Mouse (Mus musculus): Measurements from ENCODE around the gene BC030867. TPM values are rescaled to one million over a fixed set of nuclear protein-coding genes. Genes with fewer than 3 reads are reported as not detected.

The BC030867 gene
- total RNA-seq, 2 experiments from 2014 or later: 0.76 to 0.79 TPM

DNA sequence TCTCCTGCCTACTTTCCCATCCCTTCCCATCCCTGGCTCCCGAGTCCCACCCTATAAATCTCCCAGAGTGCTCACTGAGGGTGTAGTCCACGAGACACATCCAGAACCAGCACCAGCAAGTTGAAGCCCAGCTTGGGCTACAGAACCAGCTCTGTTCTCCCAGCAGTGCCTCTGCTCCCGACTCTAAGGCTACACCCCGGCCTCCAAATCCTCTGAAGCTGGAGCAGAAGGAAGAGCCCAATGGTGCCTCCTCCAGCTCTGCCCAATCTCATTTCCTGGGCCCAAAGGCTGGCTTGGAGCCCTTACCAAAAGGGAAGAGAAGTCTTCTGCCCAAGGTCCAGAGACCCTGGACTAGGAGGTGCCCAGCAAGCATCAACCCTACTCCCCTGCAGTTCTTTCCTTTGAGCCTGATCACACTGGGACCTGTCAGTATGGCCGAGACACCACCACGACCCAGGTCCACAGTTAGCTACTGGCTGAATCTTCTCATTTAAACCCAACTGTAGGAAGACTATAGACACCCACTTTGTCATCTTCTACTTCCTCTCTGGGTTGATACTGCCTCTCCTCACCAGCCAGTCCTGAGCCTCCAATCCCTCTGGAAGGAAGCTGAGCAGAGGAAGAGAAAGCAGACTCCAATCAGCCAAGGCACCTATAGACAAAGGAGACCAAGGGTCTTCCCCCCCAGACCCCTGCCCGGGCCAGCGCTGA lies 27.3 kb upstream of the BC030867 start:
- no peak for DNase-seq (ENCODE audit: low spot score in 2 of 2)

DNA sequence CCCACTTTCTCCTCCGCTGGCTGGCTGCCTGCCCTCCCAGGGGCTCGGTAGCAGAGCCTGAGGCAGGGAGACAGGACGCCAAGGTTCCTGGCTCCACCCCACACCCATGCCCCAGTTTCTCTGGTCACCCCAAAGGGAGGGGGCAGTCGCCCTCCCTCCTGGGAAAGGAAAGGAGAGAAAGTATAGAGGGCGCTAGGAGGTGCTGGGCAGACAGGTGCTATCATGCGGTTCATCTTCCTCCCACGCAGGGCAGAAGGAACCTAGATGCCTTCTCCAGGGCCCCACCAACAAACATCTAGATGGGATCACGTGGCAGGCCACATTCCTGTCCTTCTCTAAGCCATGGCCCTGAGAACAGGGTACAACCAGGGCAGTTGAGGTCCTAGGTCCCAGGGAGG lies 26.7 kb upstream of the BC030867 start:
- DNase-seq (ENCODE audit: low spot score in 2 of 2): no peak

DNA sequence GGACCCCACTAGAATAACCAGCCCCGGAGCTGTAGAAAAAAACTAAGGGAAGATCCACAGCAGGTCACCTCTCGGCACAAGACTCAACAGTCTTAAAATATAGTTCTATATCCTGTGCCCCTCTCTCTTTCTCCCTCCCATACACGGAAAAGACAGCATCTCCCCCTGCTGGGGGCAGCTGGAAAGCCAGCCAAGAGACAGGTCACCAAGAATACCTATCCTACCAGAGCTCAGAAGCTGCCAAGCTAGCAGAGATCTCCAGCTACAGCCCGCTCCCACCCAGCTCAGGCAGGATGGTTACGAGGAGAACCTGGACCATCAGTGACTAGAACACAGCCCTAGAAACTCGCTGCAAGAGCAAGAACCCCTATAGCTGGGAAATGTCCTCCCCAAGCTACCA lies 25.5 kb upstream of the BC030867 start:
- no peak for DNase-seq (ENCODE audit: low spot score in 2 of 2)

DNA sequence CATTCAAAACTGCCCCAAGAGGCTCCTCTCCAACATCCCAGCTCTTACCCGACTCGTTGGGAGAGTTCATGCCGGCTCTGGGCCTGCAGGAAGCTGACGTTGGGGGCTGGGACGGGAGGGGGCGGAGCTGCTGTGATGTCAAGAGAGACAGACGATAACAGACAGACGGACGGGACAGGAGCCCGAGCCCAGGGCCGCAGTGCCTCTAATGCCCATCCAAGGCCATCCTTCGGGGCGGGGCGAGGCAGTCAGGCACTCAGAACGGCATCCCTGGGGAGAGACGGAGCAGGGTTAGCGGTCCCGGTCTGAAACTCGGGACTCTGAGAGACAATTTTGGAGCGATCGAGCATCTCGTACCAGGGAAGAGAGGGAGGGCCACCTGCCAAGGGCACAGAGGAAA lies 24.0 kb upstream of the BC030867 start:
- DNase-seq (ENCODE audit: low spot score in 2 of 2): no peak

DNA sequence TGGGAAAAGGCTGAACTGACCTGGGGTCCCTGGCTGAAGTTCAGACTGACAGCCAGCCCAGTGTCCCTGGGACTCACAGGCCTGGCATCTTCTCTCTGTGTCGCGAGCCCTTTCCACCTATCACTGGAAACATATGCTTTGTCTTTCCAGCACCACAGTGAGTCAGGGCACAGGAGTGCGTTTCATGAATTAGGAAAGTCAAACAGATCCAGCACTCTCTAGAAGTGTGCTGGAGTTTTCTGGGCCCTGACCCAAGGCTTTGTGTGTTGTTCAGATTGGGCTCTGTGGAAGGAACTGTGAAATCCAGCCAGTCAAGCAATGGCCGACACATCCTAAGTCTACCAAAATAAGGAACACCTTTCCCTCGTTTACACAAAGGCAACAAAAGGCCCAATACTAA lies 23.5 kb upstream of the BC030867 start:
- no peak for DNase-seq (ENCODE audit: low spot score in 2 of 2)

DNA sequence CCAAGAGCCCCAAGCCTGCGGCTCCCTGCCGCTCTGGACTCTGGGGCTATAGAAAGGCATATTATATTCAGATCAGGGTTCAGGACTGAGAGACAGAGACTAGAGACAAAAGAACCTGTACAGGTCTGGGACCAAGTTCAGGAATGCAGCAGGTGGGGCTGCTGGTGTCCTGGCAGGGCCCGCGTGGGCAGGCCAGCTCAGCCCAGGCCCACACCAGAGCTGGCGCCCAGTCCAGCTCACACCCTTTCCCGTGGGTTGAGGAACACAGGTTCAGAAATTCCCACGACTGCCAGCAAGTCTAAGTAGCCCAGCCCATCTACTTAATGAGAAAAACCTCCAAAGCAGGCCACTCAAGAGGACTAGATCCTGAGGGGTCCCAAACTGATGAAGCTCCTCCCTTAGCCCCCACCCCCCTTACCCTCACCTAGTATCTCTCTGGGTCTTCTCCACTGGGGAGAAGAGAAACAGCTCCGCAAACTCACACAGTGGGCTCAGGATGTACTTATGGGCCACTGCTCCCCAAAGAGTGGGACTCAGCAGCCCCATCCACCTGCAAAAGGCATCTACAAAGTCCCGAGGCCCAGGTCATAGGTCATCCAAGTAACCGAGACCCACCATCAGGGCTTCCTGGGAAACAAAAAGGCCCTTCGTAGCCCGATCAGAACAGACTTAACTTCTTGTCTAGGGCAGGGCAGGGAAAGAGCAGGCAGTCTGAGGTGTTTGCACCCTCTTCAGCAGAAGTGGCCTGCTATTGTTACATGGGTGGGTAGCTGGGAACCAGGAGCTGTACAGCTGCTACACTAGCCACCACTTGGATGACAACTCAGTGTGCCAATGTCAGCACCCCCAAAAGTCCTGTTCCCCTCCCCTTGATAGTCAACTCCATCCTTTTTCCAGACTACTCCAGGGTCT lies 22.4 kb upstream of the BC030867 start:
- DNase-seq (ENCODE audit: low spot score in 2 of 2): no peak

DNA sequence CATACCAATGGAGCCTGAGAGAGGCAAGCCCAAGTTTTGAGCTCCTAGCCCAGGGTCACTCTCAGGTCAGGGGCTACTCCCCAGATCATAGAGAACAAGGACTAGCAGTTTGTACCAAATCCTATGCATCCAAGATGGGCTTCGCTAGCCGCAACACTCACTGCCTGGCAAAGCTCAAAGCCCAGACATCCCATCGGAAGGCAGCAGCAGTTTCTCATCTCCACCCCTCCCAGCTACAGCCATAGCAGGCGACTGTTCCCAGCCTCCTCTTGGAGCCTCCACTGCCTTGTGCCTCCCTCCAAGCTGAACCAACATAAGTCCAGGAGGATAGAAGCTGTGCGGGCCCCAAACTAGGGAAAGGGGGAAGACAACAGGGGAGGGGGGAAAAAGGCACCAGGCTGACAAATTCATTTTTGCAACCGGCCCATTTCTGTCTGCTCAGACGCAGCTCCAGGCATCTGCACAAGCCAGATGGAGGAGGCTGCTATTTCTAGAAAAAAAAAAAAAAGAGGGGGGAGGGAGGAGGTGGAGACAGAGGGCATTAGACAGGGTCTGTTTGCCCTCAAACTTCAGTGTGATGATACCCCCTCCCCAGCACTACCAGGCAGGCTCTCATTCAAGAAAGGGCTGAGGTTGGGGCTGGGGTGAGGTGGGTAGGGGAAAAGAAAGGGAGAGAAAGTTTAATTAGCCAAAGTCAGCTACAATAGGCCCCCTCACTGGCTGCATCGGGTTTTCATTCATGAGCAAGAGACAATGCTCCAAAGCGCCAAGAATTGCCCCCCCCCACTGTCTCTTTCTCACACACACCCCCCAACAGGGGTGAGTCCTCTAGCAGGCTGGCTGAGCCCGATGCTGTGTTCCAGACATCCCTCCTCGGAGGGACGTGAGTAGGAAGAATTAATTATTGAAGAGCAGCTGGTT lies 21.2 kb upstream of the BC030867 start:
- DNase-seq (ENCODE audit: low spot score in 2 of 2): no peak

DNA sequence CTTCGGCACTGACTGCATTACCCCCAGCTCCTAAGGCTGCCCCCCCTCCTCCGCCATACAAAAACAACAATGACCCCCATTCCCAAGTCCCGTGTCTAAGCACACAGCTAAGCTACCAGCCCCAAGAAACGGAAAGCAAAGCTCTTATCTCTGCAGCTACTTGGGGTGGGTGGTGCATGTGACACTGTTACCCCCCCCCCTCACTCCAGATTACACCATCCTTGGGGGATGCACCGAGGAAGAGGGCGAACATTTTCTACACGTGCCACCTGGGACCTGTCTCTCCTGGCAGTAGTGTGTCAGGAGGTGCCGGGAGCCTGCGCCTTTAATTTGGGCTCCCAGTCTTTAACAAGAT lies 20.5 kb upstream of the BC030867 start:
- DNase-seq (ENCODE audit: low spot score in 2 of 2): no peak

DNA sequence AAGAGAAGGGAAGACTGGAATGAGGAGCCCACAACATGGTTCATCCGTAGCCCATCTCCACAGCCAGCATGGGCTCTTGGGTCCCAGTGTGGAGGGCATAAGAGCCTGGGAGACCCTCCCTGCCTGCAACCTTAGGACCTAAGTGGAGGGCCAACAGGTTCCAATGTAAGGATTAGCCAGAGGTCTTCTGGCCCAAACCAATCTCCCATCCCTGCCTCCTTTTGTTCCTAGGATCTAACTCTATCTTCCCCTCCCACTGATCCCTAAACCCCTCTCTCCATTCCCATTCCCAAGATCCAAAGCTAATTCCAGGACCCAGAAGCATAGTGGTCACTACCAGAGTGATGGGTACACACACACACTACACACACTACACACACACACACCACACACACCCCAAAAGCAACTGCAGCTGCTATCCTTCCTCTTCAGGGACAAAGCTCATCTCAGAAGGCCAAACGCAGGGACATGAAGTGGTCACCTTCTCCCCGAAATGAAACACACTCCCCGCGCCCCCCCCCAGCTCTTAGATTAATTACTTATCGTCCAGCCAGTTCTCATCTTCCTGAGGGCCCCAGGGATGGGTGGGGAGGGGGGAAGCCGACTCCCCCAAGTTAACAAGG lies 19.9 kb upstream of the BC030867 start:
- no peak for DNase-seq (ENCODE audit: low spot score in 2 of 2)

DNA sequence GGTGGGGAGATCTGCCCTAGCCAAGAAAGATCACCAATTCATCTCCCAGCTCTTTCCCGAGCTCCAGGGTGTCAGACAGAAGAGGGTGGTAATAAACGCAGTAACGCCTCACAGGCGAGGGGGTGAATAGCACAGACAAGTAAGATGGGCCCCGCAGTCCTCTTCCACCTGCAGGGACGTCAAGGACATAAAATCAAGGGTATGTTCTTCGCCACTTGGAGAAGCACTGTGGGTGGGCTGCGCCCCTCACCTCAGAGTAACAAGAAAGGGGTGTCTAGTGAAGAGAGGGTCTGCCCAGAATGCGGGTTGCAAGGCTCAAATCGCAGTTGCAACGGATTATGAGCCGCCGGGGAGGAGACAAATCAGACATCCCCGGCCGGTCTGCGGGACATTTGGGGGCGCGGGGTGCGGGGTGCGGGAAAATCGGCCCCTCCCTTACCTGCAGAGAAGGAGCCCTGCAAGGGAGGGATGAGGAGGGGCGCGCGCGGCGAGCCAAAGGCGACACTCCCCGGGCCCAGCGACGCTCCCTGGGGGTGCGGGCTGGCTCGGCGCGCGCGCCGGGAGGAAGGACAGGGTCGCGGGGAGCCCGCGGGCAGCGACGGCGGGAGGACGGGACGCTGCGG lies 19.2 kb upstream of the BC030867 start:
- DNase-seq (ENCODE audit: low spot score in 2 of 2): no peak

DNA sequence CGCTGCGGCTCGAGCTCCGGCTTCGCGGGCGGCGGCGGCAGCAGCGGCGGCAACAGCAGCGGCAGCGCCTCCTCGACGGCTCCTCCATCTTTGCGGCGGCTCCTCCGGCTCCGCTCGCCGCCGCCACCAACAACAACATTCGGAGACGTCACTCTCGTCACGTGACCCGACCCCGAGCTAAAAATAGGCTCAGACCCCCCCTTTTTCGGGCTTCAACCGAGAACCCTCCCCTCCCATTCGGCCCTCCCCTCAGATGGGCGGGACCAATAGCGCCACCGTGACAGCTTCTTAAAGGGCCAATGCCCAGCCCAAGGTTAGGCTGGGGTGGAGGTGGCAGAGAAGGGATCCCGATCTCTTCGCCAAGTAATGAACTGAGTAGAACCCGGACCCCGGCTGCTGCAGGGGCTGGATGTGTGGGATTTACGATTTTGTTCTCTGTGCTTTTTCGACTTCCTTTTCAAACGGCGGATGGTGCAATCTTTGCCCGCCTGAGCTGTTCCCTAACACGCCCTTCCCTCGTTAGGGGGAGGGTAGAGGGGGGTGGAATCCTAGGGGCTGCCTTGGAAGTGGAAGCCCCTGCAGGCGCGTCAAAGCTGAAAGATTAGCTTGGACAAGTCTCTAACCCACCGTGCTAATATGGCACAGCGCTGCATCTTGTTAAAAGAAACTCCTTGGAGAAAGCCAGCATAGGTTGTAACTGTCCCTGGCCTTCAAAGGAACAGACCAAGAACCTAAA lies 18.5 kb upstream of the BC030867 start, which contains the start of gene Hdac5:
Hdac5 (minus strand) TSS at position 161 of the 736 bp plus-strand sequence.
- peak; percentile 91 to 98 for DNase-seq (ENCODE audit: low spot score in 2 of 2)

DNA sequence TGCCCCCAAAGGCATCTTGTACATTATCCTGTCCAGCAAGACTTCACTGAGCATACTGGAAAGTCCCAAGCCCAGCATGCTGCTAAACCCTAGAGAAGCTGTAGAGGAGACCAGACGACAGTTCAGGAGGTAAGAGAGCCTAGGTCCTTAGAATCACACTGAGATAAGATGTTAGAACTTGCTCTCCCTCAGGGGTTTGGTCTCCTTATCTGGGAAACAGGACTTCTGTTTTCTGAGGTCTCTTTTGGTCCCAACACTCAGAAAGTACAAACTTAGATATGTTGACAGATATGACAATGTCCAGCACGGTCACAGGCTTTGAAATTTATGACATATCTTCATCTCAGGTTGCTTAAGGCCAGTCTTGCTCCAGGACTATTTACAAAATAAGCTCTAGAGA lies 12.7 kb upstream of the BC030867 start:
- DNase-seq (ENCODE audit: low spot score in 2 of 2): no peak

DNA sequence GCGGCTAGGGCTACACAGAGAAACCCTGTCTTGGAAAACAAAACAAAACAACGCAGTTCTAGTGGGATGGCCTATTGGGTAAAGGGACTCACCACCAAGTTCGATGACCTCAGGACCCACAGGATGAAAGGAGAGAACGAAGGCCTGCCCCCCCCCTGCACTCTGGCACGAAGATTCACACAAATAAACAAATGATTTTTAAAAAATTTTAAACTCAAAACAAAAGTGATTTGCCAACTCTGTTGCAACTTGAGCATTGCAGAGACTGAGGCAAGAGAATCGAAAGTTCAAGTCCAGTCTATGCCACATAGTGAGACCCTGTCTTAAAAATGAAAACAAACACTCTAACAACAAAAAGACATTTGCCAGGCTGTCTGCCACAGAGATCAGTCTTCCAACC lies 8.0 kb upstream of the BC030867 start:
- no peak for DNase-seq (ENCODE audit: low spot score in 2 of 2)

DNA sequence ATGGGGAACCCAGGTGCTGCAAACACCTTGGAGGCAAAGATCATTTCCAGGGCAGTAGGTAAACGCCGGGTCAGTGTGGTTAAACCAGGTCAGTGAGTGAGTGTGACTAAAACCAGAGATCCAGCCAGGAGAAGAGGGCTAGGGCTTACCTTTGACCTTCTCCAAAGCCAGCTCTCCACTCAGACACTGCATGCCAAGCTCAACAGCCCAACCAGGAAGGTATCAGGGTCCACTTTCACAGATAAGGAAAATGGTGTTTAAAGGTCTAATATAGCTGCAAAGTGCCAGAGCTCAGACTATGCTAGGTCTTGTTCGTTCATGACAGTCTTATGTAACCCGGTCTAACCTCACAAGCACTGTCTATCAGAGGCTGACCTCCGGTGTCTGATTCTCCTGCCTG lies 7.4 kb upstream of the BC030867 start:
- DNase-seq (ENCODE audit: low spot score in 2 of 2): no peak

DNA sequence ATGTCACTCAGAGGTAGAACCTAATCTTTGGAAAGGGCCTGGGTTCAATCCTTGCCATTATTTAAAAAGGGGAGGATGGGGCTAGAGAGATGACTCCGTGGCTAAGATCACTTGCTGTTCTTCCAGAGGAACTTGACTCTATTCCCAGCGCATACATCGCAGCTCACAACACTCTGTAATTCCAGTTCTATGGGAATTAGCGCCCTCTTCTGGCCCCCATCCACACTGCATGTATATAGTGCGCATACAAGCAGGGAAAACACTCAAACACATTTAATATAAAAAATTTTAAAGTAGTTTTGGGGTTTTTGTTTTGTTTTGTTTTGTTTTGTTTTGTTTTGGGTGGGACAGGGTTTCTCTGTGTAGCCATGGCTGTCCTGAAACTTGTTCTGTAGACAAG lies 6.8 kb upstream of the BC030867 start:
- DNase-seq (ENCODE audit: low spot score in 2 of 2): no peak

DNA sequence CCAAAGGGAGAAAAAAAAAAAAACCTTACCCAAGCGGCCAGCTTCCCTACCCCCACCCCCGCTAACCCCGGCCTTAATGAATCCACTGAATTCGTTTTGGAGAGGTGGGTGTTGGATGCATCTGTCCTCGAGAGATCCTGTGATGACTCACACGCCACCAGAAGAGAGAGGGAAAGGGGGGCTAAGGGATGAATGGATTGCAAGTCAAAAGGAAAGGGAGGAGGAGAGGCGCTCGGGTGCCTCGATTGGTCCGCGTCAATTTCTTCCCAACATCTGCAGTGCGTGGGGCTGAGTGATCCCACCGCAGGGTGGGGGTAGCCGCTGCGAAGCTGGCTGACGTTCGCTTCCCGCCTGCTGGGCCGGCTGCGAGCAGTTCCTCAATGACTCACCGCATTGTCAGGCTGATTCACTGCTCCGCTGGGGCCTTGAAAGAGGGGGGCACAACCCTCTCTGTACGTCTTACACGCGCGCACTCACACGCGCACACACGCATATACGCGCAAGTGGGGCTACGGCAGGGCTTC lies 3.7 kb upstream of the BC030867 start:
- peak; percentile 64 to 74 for DNase-seq (ENCODE audit: low spot score in 2 of 2)

DNA sequence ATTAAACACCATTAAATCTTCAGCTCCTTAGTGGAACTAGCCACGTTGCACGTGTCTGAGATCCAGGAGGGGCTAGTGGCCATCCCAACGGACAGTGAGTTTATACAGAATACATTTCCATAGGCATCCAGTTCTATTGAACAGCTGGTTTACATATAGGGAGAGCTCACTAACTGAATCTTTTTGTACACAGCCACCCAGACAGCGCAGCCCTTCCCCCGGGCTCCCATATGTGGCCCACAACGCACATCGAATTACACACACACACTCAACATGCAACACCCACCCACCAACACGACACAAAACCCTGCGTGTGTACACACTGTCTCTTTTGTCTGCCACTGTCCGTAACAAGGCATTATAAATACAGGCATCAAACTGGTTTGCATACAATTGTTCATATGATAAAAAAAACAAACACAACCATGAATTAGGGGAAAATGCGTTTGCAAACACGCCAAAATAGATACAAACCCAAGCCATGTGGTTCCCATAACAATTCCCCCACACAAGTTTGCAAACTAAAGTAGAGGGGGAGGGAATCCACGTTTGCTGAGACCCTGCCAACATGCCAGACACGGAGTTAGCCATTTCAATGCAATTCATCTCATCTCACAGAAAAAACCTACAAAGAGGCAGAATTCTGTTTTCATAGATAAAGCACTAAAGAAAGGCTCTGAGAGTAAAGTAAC lies 3.0 kb upstream of the BC030867 start:
- DNase-seq (ENCODE audit: low spot score in 2 of 2): no peak

DNA sequence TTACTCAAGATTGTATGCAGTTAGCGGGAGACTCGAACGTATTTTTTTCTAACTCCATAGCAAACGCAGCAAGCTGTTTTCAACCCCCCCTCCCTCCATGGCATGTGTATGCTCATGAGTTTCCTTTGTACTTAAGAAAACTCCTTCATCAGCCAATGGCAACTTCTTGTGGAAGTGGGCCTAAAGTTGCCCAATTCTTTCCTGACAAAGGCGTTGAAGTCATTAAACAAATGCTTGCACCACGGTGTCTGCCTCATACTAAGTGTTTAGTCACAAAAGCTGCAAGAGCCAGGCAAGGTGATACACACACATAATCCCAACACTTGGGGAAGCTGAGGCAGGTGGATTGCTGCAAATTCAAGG lies 2.4 kb upstream of the BC030867 start:
- no peak for DNase-seq (ENCODE audit: low spot score in 2 of 2)

DNA sequence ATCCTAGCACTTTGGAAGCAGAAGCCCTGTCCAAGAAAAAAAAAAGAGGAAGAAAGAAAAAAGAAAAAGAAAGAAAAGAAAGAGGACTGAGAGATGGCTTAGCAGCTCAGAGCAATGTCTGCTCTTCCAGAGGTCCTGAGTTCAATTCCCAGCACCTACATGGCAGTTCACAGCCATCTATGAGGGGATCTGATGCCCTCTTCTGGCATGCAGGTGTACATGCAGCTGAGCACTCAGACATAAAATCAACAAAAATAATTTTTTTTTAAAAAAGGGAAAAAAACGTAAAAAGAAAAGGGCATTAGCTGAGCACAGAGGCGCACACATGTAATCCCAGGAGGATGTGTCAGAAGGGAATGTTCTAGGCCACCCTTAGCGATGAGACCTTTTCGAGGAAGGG lies 1.8 kb upstream of the BC030867 start:
- no peak for DNase-seq (ENCODE audit: low spot score in 2 of 2)
